Mouse (Mus musculus) layer of hippocampus, adult 9-11 months (tissue): ENCODE measurements around the gene Hspb11.

ENCODE experiments used
- DNase-seq: peaks from one replicate; pipeline ENCODE4 v3.0.0; 2022

Gene Hspb11

GRCm38 (mm10) chr4:107252522-107252921, 871 bp upstream of the Hspb11 start:
- DNase-seq = no peak

- no peak for DNase-seq
Observed at GRCm38 (mm10) chr4:107254414-107254813, 1.0 kb downstream of the Hspb11 start.

- DNase-seq = no peak
Observed at GRCm38 (mm10) chr4:107260001-107260400, 6.6 kb downstream of the Hspb11 start.

- peak; percentile 25 for DNase-seq
Observed at GRCm38 (mm10) chr4:107273683-107274082, 20.3 kb downstream of the Hspb11 start.

- DNase-seq = no peak
Observed at GRCm38 (mm10) chr4:107274511-107274910, 21.1 kb downstream of the Hspb11 start.

GRCm38 (mm10) chr4:107278188-107278707, 24.9 kb downstream of the Hspb11 start:
- no peak for DNase-seq

GRCm38 (mm10) chr4:107280843-107281475, 27.6 kb downstream of the Hspb11 start:
- DNase-seq = no peak

GRCm38 (mm10) chr4:107285446-107286200, 32.2 kb downstream of the Hspb11 start:
- peak; percentile 23 for DNase-seq

GRCm38 (mm10) chr4:107286386-107286785, 33.0 kb downstream of the Hspb11 start:
- DNase-seq = no peak

- no peak for DNase-seq
Observed at GRCm38 (mm10) chr4:107287517-107287916, 34.1 kb downstream of the Hspb11 start.

GRCm38 (mm10) chr4:107291611-107292272, 38.3 kb downstream of the Hspb11 start:
- DNase-seq = peak; percentile 54

GRCm38 (mm10) chr4:107292273-107292662, 38.9 kb downstream of the Hspb11 start:
- no peak for DNase-seq

GRCm38 (mm10) chr4:107298071-107298606, 44.7 kb downstream of the Hspb11 start:
- no peak for DNase-seq

GRCm38 (mm10) chr4:107299779-107300340, 46.5 kb downstream of the Hspb11 start:
- DNase-seq = no peak

GRCm38 (mm10) chr4:107300371-107300770, 47.0 kb downstream of the Hspb11 start:
- DNase-seq = no peak

GRCm38 (mm10) chr4:107300902-107301555, 47.6 kb downstream of the Hspb11 start:
- DNase-seq = no peak

- DNase-seq = no peak
Observed at GRCm38 (mm10) chr4:107302221-107302620, 48.8 kb downstream of the Hspb11 start.

GRCm38 (mm10) chr4:107302832-107303231, 49.4 kb downstream of the Hspb11 start:
- DNase-seq = no peak

GRCm38 (mm10) chr4:107303531-107303930, 50.1 kb downstream of the Hspb11 start:
- DNase-seq = no peak

GRCm38 (mm10) chr4:107306966-107307365, 53.6 kb downstream of the Hspb11 start, which contains the start of gene Dio1:
TSS of gene Dio1 (minus strand) at chr4:107307169.
- DNase-seq = no peak

- peak; percentile 92 for DNase-seq
Observed at GRCm38 (mm10) chr4:107313690-107314478, 60.5 kb downstream of the Hspb11 start, which contains the start of gene Yipf1. TSS of gene Yipf1 (plus strand) at chr4:107314363.

- DNase-seq = no peak
Observed at GRCm38 (mm10) chr4:107314479-107314805, 61.0 kb downstream of the Hspb11 start.
